Mouse (Mus musculus) cerebellum, adult 9-11 months (tissue): ENCODE measurements around the gene Hrct1.

ENCODE experiments used
- DNase-seq: peaks from one replicate; pipeline ENCODE4 v3.0.0; 2022

Gene Hrct1

DNA sequence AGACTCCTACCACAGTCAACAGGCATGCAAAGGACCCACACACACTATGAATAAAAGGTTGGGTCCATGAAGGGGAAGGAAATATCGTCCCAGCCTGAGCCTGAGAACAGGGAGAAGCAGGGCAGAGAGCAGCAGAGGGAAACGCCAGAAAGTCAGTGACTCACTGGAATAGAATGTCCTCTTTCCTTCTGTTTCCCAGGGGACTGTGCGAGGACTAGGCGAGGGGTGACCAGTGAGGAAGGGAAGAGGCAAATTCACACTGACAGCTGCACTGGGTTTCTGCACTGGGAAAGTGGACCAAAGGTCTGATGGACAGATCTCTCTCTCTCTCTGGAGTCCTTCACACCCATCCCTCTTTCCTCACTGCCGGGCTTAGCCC lies 1.6 kb downstream of the Hrct1 start:
- DNase-seq = no peak

GRCm38 (mm10) chr4:43729126-43729525 lies 2.1 kb downstream of the Hrct1 start:
- DNase-seq = no peak

DNA sequence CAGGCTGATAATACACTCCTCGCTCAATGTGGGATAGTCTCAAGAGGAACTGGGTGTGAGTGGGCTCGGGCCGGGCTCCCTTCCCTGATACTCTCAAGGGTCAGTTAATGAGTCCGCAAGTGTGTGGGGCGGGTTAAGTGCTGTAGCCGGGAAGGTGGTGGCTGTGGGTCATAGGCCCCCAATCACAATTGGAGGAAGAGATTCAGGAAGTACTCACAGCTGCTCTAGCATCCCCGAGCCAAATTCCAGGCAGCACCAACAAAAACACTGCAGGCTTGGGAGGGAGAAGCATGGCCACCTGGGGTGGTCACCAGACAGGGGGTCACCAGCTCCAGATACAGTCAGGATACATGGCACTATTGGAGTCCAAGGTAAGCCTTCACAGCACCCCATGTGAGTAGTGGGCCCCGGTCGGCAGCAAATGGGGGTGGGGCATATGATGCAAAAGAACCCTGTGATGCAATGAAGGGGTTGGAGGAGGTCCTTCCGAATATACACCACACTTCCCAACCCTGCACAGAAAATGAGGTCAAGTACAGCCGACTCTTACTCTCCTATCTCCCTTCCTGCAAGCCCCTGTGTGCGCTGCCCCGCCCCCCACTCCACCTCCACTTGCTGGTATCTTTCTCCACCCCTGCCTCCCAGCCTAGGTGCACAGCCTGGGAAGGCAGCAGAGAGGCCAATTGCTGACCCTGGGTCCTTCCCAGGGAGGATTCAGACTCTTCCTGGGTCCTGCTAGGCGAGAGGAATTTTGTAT lies 3.0 kb downstream of the Hrct1 start, which contains the start of gene Spaar:
TSS of gene Spaar (plus strand) at position 241 of the 757 bp plus-strand sequence.
- DNase-seq = no peak

- DNase-seq = no peak
Observed at GRCm38 (mm10) chr4:43730750-43731297, 3.8 kb downstream of the Hrct1 start.

DNA sequence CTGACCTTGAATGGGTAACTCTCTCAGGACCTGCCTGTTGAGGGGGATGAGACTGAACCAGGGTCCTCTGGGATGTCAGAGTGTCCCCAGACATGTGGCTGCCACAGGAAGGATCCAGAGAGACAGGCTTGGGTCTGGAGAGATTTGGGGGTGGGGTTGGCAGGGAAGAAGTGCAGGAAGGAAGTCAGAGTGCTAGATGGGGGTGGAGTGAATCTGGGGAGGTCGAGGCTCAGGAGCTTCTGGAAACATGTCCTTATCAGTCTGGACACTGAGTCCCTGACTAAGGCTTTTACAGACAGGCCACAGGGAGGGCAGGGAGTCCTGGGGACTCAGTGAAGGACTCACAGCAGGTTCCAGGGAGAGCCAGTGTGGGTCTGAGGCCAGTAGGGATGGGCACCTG lies 5.2 kb downstream of the Hrct1 start:
- no peak for DNase-seq

DNA sequence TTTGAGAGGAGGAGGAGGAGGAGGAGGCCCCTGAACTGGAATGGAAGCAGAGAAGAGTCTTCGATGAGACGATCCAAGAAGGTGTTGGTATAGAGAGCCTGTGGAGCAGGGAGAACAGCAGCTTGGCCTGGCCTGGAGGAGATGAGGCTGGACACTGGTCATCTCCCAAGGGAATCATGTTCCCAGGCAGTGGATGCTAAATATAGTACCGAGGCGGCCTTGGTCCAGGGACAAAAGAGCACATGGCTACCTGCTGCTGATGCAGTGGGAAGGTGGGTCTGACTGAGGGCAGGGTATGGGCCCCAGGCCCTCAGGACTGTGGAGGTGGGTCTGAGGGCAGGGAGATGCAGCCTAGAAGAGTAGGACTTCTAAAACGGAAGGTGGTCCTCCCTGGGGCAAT lies 6.2 kb downstream of the Hrct1 start:
- DNase-seq = no peak

DNA sequence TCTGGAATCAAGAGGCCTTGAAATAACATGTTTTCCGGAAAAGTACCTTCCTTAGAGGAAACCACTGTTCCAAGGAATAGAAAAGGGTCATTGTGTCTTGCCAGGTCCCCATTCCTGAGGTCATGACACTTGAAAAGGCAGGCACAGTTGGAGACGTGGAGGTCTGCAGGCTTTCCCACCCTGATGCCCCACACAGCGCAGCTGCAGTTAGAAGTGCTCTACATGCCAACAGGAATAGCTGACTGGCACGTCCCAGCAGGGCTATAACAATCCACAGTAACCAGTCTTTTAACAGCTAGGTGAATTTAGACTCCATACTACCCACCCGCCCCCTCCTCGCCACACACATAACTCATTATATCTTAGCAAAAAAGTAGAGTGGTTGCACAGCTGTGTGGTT lies 10.2 kb downstream of the Hrct1 start:
- DNase-seq = no peak

DNA sequence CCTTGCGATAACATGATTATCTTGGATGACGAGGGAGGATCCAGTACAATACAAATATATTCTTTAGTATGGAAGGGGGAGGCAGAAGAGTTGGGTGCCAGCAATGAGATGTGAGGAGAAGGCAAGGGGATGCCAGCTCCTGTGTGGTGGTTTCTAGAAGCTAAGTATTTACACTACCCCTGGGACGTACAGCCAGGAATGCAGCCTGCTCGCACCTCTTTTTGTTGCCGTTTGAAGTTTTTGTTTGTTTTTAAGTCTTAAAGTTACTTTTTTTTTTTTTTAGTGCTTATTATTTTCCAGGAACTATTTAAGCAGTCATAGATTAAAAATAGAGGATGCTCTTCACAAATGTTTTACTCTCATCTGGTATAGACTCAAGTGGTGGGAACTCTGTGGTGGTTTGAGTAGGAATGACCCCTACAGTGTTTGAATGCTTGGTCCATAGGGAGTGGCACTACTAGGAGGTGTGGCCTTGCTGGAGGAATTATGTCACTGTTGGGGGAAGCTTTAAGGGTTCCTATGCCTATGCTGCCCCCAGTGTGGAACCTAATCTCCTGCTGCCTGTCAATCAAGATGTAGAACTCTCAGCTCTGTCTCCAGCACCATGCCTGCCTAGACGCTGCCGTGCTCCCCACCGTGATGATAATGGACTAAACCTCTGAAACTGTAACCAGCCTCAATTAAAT lies 12.1 kb downstream of the Hrct1 start:
- DNase-seq = no peak

- DNase-seq = no peak
Observed at GRCm38 (mm10) chr4:43741526-43741925, 14.5 kb downstream of the Hrct1 start.

DNA sequence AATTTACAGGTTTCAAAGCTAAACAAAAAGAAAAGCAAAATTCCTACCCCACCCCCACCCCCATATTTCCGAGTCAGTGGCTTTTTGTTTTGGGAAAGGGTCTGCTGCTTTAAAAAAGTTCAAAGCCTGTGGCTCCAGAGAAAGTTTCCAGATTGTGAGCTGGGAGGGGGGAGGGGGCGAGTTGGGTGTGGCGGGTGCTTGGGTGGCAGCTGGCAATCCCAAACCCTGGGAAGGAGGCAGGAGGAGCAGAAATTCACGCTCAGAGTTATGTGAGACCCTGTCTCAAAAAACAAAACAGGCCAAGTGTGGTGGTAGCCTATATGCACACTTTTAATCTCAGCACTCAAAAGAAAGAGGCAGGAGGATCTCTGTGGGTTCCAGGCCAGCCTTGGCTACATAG lies 15.6 kb downstream of the Hrct1 start:
- no peak for DNase-seq

- no peak for DNase-seq
Observed at GRCm38 (mm10) chr4:43743099-43743498, 16.1 kb downstream of the Hrct1 start.

DNA sequence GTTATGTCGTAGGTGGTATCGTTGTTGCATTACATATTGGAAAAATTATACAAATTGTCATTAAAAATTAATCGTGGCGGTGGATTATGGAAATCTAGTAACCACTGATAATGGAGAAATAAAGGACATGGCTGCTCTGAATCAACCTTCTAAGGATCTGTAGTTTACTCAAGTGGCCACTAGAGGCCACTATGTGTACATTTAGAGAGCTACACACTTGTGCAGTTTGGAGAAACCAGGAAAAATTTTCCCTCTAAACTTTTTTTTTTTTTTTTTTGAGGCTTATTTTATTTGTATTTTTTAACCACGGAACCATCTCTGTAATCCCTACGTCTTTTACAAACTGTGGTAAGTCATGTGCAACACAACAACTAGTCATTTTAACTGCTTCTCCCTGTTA lies 18.2 kb downstream of the Hrct1 start:
- no peak for DNase-seq

DNA sequence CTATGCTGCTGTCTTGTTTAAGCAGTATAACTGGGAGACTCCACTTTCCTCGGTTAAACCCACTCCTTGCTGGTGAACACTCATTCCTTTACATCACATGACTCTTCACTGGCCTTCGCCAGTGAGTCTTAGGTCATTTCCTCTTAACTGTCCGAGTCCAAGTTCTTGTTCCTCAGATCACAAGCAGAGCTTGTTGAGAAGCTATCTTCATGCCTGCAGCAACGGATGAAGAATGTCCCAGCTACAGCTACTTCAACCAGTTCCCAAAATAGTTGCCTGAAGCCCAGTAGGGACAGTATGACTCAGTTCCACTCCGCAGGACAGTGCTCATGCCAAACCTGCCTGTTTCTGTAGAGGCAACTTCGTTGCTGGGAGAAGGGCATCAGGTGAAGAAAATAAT lies 30.2 kb downstream of the Hrct1 start:
- DNase-seq = no peak

DNA sequence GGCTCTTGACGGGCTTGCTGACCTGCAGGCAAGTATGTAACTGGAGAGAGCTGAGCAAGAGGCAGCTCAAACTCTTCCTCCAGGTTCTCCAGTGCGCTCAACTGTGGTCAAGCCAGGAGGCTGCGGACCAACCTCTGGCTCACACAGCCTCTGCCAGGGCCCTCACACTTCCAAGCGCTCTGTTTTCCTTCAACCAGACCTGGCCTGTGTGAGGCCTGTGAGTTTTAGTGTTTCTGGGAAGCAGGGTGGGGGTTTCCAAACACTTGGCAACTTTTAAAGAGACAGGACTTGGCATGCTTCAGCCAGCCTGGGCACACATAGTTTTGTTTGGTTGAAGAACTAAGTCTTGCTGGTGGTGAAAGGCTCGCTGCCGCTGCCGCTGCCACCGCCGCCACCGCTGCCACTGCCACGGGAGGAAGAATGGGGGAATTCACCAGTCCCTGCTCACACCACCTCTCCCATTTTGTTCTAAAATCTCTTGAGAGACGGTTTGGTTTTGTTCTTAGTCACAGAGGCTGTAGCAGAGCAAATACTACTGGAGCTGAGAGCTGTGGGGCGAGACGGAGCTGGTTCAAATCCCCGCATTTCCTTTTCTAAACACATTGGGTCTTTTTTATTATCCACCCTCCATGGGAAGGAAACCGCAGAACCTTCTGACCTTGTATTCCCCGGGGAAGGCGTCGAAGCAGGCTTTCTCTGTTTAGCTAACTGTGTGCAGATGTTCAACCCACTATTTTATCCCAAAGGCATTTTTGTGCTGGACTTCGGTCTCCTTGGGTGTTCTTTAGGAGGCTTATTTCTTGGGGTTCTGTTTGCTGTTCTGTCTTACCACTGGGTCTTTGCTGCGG lies 32.8 kb downstream of the Hrct1 start:
- DNase-seq = peak; percentile 2

GRCm38 (mm10) chr4:43760460-43760859 lies 33.5 kb downstream of the Hrct1 start:
- DNase-seq = peak; percentile 4

DNA sequence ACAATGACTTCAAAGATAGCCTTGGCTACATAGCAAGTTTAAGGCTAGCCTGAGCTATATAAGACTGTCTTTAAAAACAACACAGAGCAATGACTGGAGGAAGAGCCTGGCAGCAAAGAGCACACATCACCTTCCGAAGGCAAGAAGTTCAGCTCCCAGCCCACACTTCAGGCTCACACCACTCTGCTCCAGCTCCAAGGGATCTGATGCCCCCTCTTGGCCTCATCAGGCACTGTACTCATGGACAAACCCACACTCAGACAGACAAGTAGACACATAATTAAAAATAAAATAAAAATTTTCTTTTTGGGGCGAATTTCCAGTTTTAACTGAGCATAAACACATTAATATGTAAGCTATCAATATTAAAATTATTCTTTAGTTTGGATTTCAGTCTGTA lies 34.3 kb downstream of the Hrct1 start:
- no peak for DNase-seq

DNA sequence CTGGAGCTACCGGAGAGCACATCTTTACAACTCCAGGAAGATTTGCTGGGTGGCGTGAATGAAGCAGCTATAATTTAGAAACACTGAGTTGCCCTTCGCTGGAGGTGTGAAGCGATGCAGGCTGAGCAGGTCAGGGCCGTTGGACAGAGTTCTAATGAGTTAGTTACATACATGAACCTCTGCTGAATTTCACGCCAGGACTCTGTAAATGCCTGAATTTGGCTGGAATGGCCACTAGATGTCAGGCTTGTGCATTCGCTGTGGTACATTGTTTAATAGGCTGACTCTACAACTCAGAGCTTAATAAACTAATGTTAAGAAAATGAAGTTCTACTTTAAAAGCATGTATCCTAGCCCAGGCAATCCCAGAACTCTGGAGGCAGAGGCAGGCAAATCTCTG lies 36.4 kb downstream of the Hrct1 start:
- peak; percentile 12 for DNase-seq

DNA sequence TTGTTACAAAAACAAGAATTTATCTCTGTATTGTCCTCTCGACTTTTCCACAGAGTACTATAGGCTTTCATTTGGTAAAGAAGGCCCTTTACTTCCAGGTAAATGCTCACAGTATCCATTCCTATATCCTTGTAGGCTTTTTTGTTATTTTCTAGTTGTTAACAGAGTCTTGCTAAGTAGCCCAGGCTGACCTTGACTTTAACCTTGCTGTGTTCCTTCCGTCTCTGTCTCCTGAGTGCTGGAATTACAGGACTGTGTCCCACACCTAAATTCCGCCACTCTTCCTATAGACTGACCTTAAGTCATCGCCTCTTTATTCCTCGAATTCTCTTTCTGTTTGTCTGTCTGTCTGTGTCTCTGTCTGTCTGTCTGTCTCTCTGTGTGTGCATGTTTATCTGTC lies 41.4 kb downstream of the Hrct1 start:
- no peak for DNase-seq

- no peak for DNase-seq
Observed at GRCm38 (mm10) chr4:43769374-43769773, 42.4 kb downstream of the Hrct1 start.

GRCm38 (mm10) chr4:43770909-43771308 lies 43.9 kb downstream of the Hrct1 start, which contains the start of gene Olfr159:
Gene Olfr159, minus strand, starts transcription at chr4:43771009.
- no peak for DNase-seq

DNA sequence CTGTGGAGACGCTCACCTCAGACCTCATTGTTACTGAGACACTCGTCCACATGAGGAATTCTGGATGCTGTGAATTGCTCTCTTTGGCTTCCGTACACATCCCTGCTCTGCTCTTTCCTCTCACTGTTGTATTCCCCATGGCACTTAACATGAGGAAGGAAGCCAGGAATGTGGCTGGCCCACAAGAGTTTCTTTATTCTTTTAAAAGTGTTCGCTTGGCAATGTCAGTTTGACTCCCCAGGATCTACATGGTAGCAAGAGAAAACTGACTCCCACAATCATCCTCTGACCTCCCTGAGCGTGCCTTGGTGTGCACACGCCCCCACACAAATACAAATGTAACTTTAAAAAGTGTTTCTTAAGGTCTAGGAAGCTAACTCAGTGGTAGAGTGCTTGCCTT lies 44.6 kb downstream of the Hrct1 start:
- no peak for DNase-seq

- no peak for DNase-seq
Observed at GRCm38 (mm10) chr4:43772304-43772703, 45.3 kb downstream of the Hrct1 start.
